In genomic region chr17:34998526-34999430, GRCm38 (mm10) we compare ENCODE assay signal across 10 mouse cellular contexts. TPM values are rescaled to one million over a fixed set of nuclear protein-coding genes. Genes with fewer than 3 reads are reported as not detected.
DNase-seq lines count a peak whose midpoint lies in the region; ATAC-seq and TF ChIP-seq lines count a peak whose summit lies in the region.
"Had no signal": no experiment of that assay in that cellular context is flagged by ENCODE, and none has a peak within 500 bp of the region (broad histone marks: within the 10 kb centered on the region; RNA-seq: fewer than 3 reads in every experiment).

No protein-coding gene starts in this region.

- H3K4me1 ChIP-seq in forebrain, embryonic 10.5 days = peaks cover 67% of the 10 kb centered on the region
- peaks cover 10% of the 10 kb centered on the region for H3K4me1 ChIP-seq in forebrain, postnatal 0 days (ENCODE audit: insufficient read depth)
- peaks cover 21% of the 10 kb centered on the region for H3K4me1 ChIP-seq in lung, postnatal 0 days (ENCODE audit: insufficient read depth, low read depth, low read length)
- peaks cover 18% of the 10 kb centered on the region for H3K4me1 ChIP-seq in hindbrain, embryonic 16.5 days (ENCODE audit: control insufficient read depth, insufficient read depth, low read depth, low read length)
- H3K4me1 ChIP-seq in neural tube, embryonic 15.5 days = peaks cover 30% of the 10 kb centered on the region

- H3K27ac ChIP-seq in forebrain, embryonic 10.5 days = peak overlapping the region; percentile 94
- H3K27ac ChIP-seq in forebrain, postnatal 0 days (ENCODE audit: low read depth, low read length) = no peak overlapping the region
- H3K27ac ChIP-seq in lung, postnatal 0 days (ENCODE audit: low read length) = no peak overlapping the region
- H3K27ac ChIP-seq in hindbrain, embryonic 16.5 days (ENCODE audit: low read depth, low read length) = no peak overlapping the region
- no peak overlapping the region for H3K27ac ChIP-seq in neural tube, embryonic 15.5 days (replicated peaks)

- peaks cover 62% of the 10 kb centered on the region for H3K36me3 ChIP-seq in forebrain, embryonic 10.5 days (replicated peaks)
- H3K36me3 ChIP-seq in forebrain, postnatal 0 days (ENCODE audit: insufficient read depth) = no peaks in the 10 kb centered on the region
- no peaks in the 10 kb centered on the region for H3K36me3 ChIP-seq in lung, postnatal 0 days (ENCODE audit: insufficient read depth, low read length)
- no peaks in the 10 kb centered on the region for H3K36me3 ChIP-seq in hindbrain, embryonic 16.5 days (ENCODE audit: control insufficient read depth, insufficient read depth, low read length)
- no peaks in the 10 kb centered on the region for H3K36me3 ChIP-seq in neural tube, embryonic 15.5 days

- 96% methylated on average over 15 of the region's 15 CpGs for WGBS in forebrain, embryonic 10.5 days
- 97% methylated on average over 15 of the region's 15 CpGs for WGBS in forebrain, postnatal 0 days
- WGBS in lung, postnatal 0 days = 82% methylated on average over 15 of the region's 15 CpGs
- 95% methylated on average over 15 of the region's 15 CpGs for WGBS in hindbrain, embryonic 16.5 days
- 91% methylated on average over 15 of the region's 15 CpGs for WGBS in neural tube, embryonic 15.5 days

- no peak for DNase-seq in forebrain, embryonic 10.5 days (ENCODE audit: extremely low spot score, low spot score)
- no peak for DNase-seq in forebrain, postnatal 0 days
- DNase-seq in lung, postnatal 0 days (ENCODE audit: low spot score) = no peak
- no peak for DNase-seq in lung, postnatal 4 days
- DNase-seq in adipocyte (ENCODE audit: low spot score) = no peak
- DNase-seq in testis, postnatal 10 days (ENCODE audit: low spot score) = no peak
- DNase-seq: adrenal gland, postnatal 36 days had no signal

- H3K4me3 ChIP-seq in forebrain, embryonic 10.5 days = peak overlapping the region; percentile 74
- H3K4me3 ChIP-seq in forebrain, postnatal 0 days (ENCODE audit: low read depth, low read length) = no peak overlapping the region
- H3K4me3 ChIP-seq in lung, postnatal 0 days (ENCODE audit: low read depth, low read length) = no peak overlapping the region
- H3K4me3 ChIP-seq in hindbrain, embryonic 16.5 days (ENCODE audit: low read length) = no peak overlapping the region
- no peak overlapping the region for H3K4me3 ChIP-seq in neural tube, embryonic 15.5 days (replicated peaks)

- H3K9me3 ChIP-seq in forebrain, embryonic 10.5 days = 0 out of 2 replicates have a peak, but pooled peaks cover 2% of the 10 kb centered on the region
- no peaks in the 10 kb centered on the region for H3K9me3 ChIP-seq in forebrain, postnatal 0 days (ENCODE audit: low read length)
- no peaks in the 10 kb centered on the region for H3K9me3 ChIP-seq in lung, postnatal 0 days (ENCODE audit: low read length)
- no peaks in the 10 kb centered on the region for H3K9me3 ChIP-seq in hindbrain, embryonic 16.5 days (ENCODE audit: control insufficient read depth, low read length)
- H3K9me3 ChIP-seq in neural tube, embryonic 15.5 days (replicated peaks) = no peaks in the 10 kb centered on the region

- no peak for TF ChIP-seq EP300 in lung, postnatal 0 days (IDR thresholded peaks at IDR 0.05)

- H3K27me3 ChIP-seq in forebrain, embryonic 10.5 days (ENCODE audit: poor library complexity, severe bottlenecking) = no peaks in the 10 kb centered on the region
- no peaks in the 10 kb centered on the region for H3K27me3 ChIP-seq in forebrain, postnatal 0 days (ENCODE audit: insufficient read depth, low read length)
- no peaks in the 10 kb centered on the region for H3K27me3 ChIP-seq in lung, postnatal 0 days (replicated peaks; ENCODE audit: insufficient read depth, low read length)
- H3K27me3 ChIP-seq in hindbrain, embryonic 16.5 days (replicated peaks; ENCODE audit: control insufficient read depth, insufficient read depth, low read length) = no peaks in the 10 kb centered on the region
- H3K27me3 ChIP-seq in neural tube, embryonic 15.5 days (replicated peaks) = no peaks in the 10 kb centered on the region

- no peak overlapping the region for H3K4me2 ChIP-seq in forebrain, postnatal 0 days (ENCODE audit: low read depth)
- peak overlapping the region; percentile 99 for H3K4me2 ChIP-seq in lung, postnatal 0 days (replicated peaks; ENCODE audit: low read depth, low read length)
- peak overlapping the region; percentile 47 for H3K4me2 ChIP-seq in hindbrain, embryonic 16.5 days (ENCODE audit: low read length)
- peak overlapping the region; percentile 99; the same call in 1 of the 2 replicates for H3K4me2 ChIP-seq in neural tube, embryonic 15.5 days

- H3K9ac ChIP-seq in forebrain, postnatal 0 days = no peak overlapping the region
- H3K9ac ChIP-seq in lung, postnatal 0 days (replicated peaks; ENCODE audit: low read depth) = no peak overlapping the region
- H3K9ac ChIP-seq in hindbrain, embryonic 16.5 days (ENCODE audit: low read depth, low read length) = no peak overlapping the region
- H3K9ac ChIP-seq in neural tube, embryonic 15.5 days (replicated peaks) = no peak overlapping the region

- ATAC-seq in forebrain, postnatal 0 days = no peak
- no peak for ATAC-seq in lung, postnatal 0 days
- ATAC-seq in hindbrain, embryonic 16.5 days = no peak
- no peak for ATAC-seq in neural tube, embryonic 15.5 days (ENCODE audit: low FRiP score)

- TF ChIP-seq CTCF in forebrain, postnatal 0 days (IDR thresholded peaks at IDR 0.05; ENCODE audit: low read depth) = no peak
- peak; percentile 8; the same call in 1 of the 2 replicates for TF ChIP-seq CTCF in lung, postnatal 0 days (IDR thresholded peaks at IDR 0.05)

RNA-seq across cellular contexts. Expression of gene Vars, which starts 2.0 kb away (rescaled TPM):
- 229 and 234 TPM in 2 replicates for polyA plus RNA-seq in forebrain, embryonic 10.5 days (2016; fragmentation: Nextera tagmentation; extraction: Ambion mirVana)
- 84.4 and 93.4 TPM in 2 replicates for total RNA-seq in forebrain, postnatal 0 days (2014; rRNA removed)
- 36.7 and 45.4 TPM in 2 replicates for polyA plus RNA-seq in forebrain, postnatal 0 days (2015; fragmentation: Nextera tagmentation; extraction: Ambion mirVana)
- polyA plus RNA-seq in lung, postnatal 0 days (2015; fragmentation: Nextera tagmentation; extraction: Ambion mirVana) = 24.6 and 24.7 TPM in 2 replicates
- 50.7 and 61.7 TPM in 2 replicates for polyA plus RNA-seq in hindbrain, embryonic 16.5 days (2015; fragmentation: Nextera tagmentation; extraction: Ambion mirVana)
- 57.8 and 83.6 TPM in 2 replicates for polyA plus RNA-seq in neural tube, embryonic 15.5 days (2015; fragmentation: Nextera tagmentation; extraction: Ambion mirVana)

RNA-seq across cellular contexts. Expression of gene Lsm2, which starts 17.1 kb away (rescaled TPM):
- 363 and 375 TPM in 2 replicates for polyA plus RNA-seq in forebrain, embryonic 10.5 days (2016; fragmentation: Nextera tagmentation; extraction: Ambion mirVana)
- 29.1 and 38.9 TPM in 2 replicates for total RNA-seq in forebrain, postnatal 0 days (2014; rRNA removed)
- polyA plus RNA-seq in forebrain, postnatal 0 days (2015; fragmentation: Nextera tagmentation; extraction: Ambion mirVana) = 111 and 120 TPM in 2 replicates
- polyA plus RNA-seq in lung, postnatal 0 days (2015; fragmentation: Nextera tagmentation; extraction: Ambion mirVana) = 47.3 and 55.4 TPM in 2 replicates
- 106 and 113 TPM in 2 replicates for polyA plus RNA-seq in hindbrain, embryonic 16.5 days (2015; fragmentation: Nextera tagmentation; extraction: Ambion mirVana)
- polyA plus RNA-seq in neural tube, embryonic 15.5 days (2015; fragmentation: Nextera tagmentation; extraction: Ambion mirVana) = 97.9 and 120 TPM in 2 replicates

RNA-seq across cellular contexts. Expression of gene Vwa7, which starts 17.6 kb away (rescaled TPM):
- polyA plus RNA-seq in forebrain, embryonic 10.5 days (2016; fragmentation: Nextera tagmentation; extraction: Ambion mirVana) = 0.19 and 0.22 TPM in 2 replicates
- 0.14 and 0.31 TPM in 2 replicates for total RNA-seq in forebrain, postnatal 0 days (2014; rRNA removed)
- polyA plus RNA-seq in forebrain, postnatal 0 days (2015; fragmentation: Nextera tagmentation; extraction: Ambion mirVana) = 0.08 TPM in 1 of 2 replicates, not detected in the other
- polyA plus RNA-seq in lung, postnatal 0 days (2015; fragmentation: Nextera tagmentation; extraction: Ambion mirVana) = 0.30 and 0.36 TPM in 2 replicates
- polyA plus RNA-seq in hindbrain, embryonic 16.5 days (2015; fragmentation: Nextera tagmentation; extraction: Ambion mirVana) = 0.08 and 0.19 TPM in 2 replicates
- polyA plus RNA-seq in neural tube, embryonic 15.5 days (2015; fragmentation: Nextera tagmentation; extraction: Ambion mirVana) = 0.19 and 0.34 TPM in 2 replicates

RNA-seq across cellular contexts. Expression of gene Hspa1l, which starts 26.3 kb away (rescaled TPM):
- 1.1 TPM in 2 replicates for polyA plus RNA-seq in forebrain, embryonic 10.5 days (2016; fragmentation: Nextera tagmentation; extraction: Ambion mirVana)
- total RNA-seq in forebrain, postnatal 0 days (2014; rRNA removed) = 0.24 and 0.46 TPM in 2 replicates
- 0.36 and 0.50 TPM in 2 replicates for polyA plus RNA-seq in forebrain, postnatal 0 days (2015; fragmentation: Nextera tagmentation; extraction: Ambion mirVana)
- 0.70 and 0.79 TPM in 2 replicates for polyA plus RNA-seq in lung, postnatal 0 days (2015; fragmentation: Nextera tagmentation; extraction: Ambion mirVana)
- polyA plus RNA-seq in hindbrain, embryonic 16.5 days (2015; fragmentation: Nextera tagmentation; extraction: Ambion mirVana) = 1.4 and 1.6 TPM in 2 replicates
- polyA plus RNA-seq in neural tube, embryonic 15.5 days (2015; fragmentation: Nextera tagmentation; extraction: Ambion mirVana) = 1.4 and 1.5 TPM in 2 replicates
- total RNA-seq: neutrophil, adult 5-6 weeks had no signal

RNA-seq across cellular contexts. Expression of gene Hspa1a, which starts 26.8 kb away (rescaled TPM):
- 0.94 and 2.1 TPM in 2 replicates for polyA plus RNA-seq in forebrain, embryonic 10.5 days (2016; fragmentation: Nextera tagmentation; extraction: Ambion mirVana)
- 7.9 and 13.8 TPM in 2 replicates for total RNA-seq in forebrain, postnatal 0 days (2014; rRNA removed)
- 7.6 and 8.5 TPM in 2 replicates for polyA plus RNA-seq in forebrain, postnatal 0 days (2015; fragmentation: Nextera tagmentation; extraction: Ambion mirVana)
- 8.2 and 11.9 TPM in 2 replicates for polyA plus RNA-seq in lung, postnatal 0 days (2015; fragmentation: Nextera tagmentation; extraction: Ambion mirVana)
- polyA plus RNA-seq in hindbrain, embryonic 16.5 days (2015; fragmentation: Nextera tagmentation; extraction: Ambion mirVana) = 15.3 and 18.1 TPM in 2 replicates
- polyA plus RNA-seq in neural tube, embryonic 15.5 days (2015; fragmentation: Nextera tagmentation; extraction: Ambion mirVana) = 12.8 and 13.2 TPM in 2 replicates
